Mouse (Mus musculus) brain, embryonic 14.5 days (tissue): ENCODE measurements at regions not wholly inside any gene's neighbourhood (a gene's known extent, or its start where the extent isn't known, plus 50 kb on each side); places are given as distances from the start of the nearest gene placed in this dataset.
"Not testable (repeated sequence)": the region's sequence is repeated elsewhere in the genome, so short reads cannot be mapped to it uniquely, and the experiment has no call there.

Experiments used
- DNase-seq: peaks from one replicate; pipeline ENCODE4 v3.0.0-alpha.2; 2011; ENCODE audit warnings: low read depth
- CTCF ChIP-seq: fragments of 200-500 bp; IDR thresholded peaks from 2 replicates; pipeline ENCODE4 v1.5.1; 2012; ENCODE audit warnings: inconsistent platforms, mild to moderate bottlenecking, moderate library complexity, borderline replicate concordance; ENCODE audit not compliant: insufficient read depth, insufficient read length; ENCODE audit errors: extremely low read depth
- POLR2A ChIP-seq: fragments of 200-500 bp; IDR thresholded peaks from 2 replicates; pipeline ENCODE4 v1.6.1; 2012; ENCODE audit warnings: mild to moderate bottlenecking, inconsistent platforms, borderline replicate concordance; ENCODE audit not compliant: poor library complexity, insufficient read depth, insufficient read length, severe bottlenecking; ENCODE audit errors: extremely low read depth

DNA sequence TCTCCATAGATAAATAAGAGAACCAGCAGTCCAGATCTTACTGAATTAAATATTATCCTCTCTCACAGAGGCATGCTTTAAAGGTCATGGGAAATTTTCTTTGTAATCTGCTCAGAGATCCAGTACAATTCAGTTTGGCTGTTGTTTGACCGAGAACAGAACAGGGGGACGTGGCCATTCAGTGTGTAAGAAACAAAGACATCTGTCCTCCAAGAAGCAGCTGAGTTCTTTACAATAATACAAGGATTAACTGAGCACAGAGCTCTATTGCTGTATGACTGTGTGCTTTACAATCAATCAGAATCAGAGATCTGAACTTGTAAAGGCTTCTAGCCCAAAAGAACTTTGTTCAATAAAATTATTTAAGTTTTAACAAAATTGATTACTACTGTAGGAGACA, 287.6 kb upstream of the Cntn5 start:
- DNase-seq: peak; percentile 7
- TF ChIP-seq CTCF (no peak), POLR2A (no peak)

DNA sequence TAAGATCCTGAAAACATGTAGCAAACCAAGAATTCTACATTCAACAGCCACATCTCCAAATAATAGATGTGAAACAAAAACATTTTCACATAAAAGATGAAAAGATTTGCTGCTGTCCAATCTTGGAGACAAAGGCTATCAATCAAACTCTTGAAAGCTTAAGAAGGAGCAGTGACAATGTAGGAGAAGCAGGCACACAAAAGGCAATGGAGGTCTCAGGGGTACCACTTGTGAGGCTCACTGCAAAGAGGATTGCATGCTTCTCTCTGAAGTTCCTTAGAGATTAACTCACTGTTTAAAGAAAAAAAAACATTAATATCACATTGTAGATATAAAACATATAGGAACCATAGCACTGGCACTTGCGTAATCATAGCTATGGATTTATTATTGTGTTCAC, 241.2 kb upstream of the Cntn5 start:
- peak; percentile 26 for DNase-seq
- no peak for TF ChIP-seq POLR2A
- no peak for TF ChIP-seq CTCF

DNA sequence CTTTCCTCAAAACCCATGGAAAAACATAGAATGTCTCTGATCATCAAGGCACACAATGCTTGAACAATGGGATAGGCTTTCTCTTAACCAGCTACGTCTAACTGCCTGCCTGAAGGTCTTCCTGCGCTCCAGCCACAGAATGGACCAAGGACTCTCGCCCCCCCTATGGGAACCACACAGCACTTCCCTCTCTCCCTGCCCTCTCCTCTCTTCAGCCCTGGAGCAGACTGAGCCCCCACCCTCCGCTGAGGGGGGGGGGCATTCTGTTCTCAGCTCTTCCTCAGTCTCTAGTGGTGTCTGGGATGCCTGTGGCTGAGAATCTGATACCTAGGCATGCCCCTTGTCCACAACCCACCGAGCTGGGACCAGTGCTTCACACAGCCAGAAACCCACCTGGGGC, 222.3 kb upstream of the Cntn5 start:
- DNase-seq: no peak
- TF ChIP-seq POLR2A (no peak), CTCF (no peak)

DNA sequence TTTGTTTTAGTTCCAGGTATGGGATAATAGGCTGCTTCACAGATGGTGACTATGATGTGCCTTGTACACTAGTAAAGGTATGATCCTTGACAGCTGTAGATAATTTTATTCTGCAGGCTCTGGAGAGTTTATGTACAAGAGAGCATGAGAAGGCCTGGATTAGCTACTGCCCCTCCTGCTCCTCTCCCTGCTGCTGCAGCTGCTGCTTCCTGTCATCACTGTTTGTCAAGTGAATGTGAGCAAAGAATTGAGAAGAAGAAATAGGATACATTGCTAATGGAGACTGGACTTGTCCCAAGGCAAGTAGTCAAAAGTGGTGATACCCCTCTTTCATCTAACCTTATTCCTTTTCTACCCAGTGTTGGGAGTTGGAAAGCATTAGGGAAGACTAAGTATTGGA, 214.6 kb upstream of the Cntn5 start:
- TF ChIP-seq CTCF (no peak), POLR2A (no peak)
- DNase-seq: no peak

DNA sequence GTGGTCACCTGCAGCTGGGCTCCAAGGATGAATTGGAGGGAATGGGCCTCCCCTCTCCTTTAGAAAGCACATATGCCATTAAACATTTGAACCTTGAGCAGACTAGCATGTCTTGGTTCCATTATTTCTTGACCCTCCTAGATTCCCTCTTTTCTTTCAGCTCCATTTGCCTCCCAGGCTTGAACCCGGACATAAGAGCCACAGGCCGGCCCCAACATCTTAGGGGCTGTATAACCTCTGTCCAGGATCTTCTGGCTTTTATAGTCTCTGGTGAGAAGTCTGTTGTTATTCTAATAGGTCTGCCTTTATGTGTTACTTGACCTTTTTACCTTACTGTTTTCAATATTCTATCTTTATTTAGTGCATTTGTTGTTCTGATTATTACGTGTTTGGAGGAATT, 203.3 kb upstream of the Cntn5 start:
- not testable (repeated sequence) for DNase-seq

DNA sequence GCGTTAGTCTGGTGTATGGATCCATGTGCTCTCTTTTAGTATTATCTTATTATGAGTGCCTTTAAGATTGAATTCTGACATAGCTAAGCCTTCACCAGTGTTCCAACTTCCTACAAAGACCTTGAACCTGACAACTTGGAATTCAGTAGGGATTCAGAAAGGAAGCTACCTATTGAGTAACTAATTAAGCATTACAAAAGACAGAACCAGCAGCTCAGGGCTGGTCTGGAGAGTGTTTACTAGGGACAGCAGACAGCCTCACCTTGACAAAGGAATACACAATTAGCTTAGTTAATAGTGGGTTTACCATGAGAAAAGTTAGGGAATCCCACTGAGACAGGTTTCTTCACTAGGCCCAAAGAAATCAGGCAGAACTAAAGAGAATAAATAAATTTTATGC, 202.6 kb upstream of the Cntn5 start:
- not testable (repeated sequence) for DNase-seq

DNA sequence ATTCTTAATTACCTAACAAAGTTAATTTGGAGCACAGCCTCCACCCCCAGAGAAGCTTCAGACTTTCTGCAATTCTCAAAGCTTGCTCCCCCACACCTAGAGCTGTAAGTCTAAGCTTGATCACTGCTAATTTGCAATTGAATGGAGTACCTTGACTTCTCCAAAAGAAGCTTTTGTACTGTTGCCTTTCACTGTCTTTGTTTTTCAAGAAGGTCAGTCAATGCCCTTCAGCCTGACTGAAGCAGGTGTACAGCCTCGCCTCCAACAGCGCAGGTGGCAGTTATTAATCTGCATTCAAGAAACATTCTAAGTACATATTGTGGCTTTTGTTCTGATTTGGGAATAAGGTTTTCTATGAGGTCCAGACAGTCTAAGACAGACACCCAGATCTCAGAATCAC, 201.7 kb upstream of the Cntn5 start:
- no peak for TF ChIP-seq POLR2A
- TF ChIP-seq CTCF: no peak
- DNase-seq: no peak

DNA sequence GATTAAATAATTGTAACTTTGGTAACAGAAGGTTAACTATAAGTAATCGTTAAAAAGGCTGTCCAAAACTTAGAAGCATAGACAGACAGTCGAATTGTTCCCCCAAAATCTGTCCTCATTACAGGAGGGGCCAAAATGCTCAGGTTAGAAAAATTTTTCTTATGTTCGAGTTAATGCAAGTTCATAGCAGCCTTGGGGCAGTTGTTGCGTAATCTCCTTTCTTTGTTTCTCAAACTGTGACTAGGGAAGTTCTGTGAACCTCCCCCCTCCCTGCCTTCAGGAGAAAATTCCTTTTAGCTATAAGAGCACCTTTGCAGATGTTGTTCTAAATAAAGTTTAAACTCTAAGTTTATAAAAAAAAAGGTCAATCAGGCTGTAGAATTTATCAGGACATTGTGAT, 198.9 kb upstream of the Cntn5 start:
- TF ChIP-seq CTCF (no peak), POLR2A (no peak)
- DNase-seq: no peak

DNA sequence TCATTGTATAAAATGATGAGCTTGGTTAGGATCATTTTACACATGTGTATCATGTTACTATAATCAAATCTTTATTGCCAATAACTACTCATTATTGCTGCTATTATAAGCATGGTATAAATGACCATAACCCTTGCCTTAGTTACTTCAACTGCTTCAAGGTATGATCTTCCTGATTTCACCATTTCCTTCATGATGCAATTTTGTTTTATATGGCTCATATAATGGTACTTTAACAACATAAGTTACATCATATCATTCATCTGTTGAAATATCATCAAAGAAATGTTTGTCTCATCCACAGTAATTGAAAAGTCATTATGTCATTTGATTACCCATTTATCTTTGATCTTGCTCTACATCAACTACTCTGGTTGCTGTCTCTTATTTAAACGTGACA, 188.3 kb upstream of the Cntn5 start:
- TF ChIP-seq CTCF: no peak
- TF ChIP-seq POLR2A: no peak
- no peak for DNase-seq

DNA sequence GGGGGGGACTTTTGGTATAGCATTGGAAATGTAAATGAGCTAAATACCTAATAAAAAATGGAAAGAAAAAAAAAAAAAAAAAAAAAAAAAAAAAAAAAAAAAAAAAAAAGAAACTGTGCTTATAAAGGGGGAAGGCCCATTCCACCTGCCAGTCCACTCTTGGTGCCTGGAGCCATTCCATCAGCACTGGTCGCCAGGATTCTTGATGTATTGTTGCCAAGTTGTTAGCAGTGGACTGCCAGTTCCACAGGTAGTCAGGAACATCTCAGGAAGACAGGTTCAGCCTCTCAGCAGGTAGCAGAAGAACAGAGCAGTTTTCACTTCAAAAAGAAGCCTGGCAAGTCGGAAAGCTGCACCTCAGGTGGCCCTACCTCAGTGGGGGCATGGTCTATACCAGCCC, 162.6 kb upstream of the Cntn5 start:
- DNase-seq: not testable (repeated sequence)

DNA sequence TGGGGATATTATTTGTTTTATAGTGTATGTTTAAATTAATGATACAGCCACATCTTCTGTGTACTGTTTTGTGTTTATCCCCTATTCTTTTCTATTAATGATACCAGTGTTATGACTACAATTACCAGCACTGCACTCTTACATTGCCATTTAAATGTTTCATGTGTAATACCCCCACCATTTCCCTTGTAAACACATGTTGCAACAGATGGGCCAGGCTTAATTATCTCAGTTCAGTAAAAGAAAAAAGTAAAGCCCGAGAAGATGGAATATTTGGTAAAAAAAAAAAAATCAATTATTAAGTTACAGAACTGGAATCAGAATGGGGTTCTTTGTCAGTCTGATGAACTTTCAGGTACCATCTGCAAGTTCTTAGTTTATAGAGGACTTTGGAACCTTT, 158.3 kb upstream of the Cntn5 start:
- TF ChIP-seq CTCF (no peak), POLR2A (no peak)
- peak; percentile 38 for DNase-seq
